Mouse (Mus musculus) liver, embryonic 14.5 days (tissue): ENCODE measurements around the gene Dusp1. TPM values are rescaled to one million over a fixed set of nuclear protein-coding genes. Genes with fewer than 3 reads are reported as not detected.
A peak's percentile ranks its signal among the peaks of the same experiment; 100 is the strongest.

Experiments used
- ATAC-seq: fragments of 200-750 bp; cut with Nextera tagmentation; 2 replicates; pipeline ENCODE4 v1.8.0; 2017; ENCODE audit warnings: moderate number of reproducible peaks, mild to moderate bottlenecking, moderate library complexity; ENCODE audit not compliant: insufficient read depth
- DNase-seq, 3 experiments: peaks; one replicate each; pipeline ENCODE4 v3.0.0-alpha.2; 2012 to 2013; ENCODE audit warnings: low read depth in 3 of 3, low spot score in 3 of 3
- H3K27ac ChIP-seq: fragments of 300-500 bp; sonication (generic); 2 replicates; pipeline ENCODE4 v1.5.1; 2014; ENCODE audit warnings: moderate library complexity, mild to moderate bottlenecking, control low read depth, inconsistent platforms
- H3K27me3 ChIP-seq: fragments of 300-500 bp; sonication (generic); 2 replicates; pipeline ENCODE4 v1.6.1; 2014; ENCODE audit warnings: mild to moderate bottlenecking, low read length, moderate library complexity; ENCODE audit not compliant: control insufficient read depth, insufficient read depth
- H3K36me3 ChIP-seq: fragments of 300-500 bp; sonication (generic); replicated peaks from 2 replicates; pipeline ENCODE4 v1.6.1; 2014; ENCODE audit warnings: low read depth; ENCODE audit not compliant: control insufficient read depth, insufficient read depth
- H3K4me1 ChIP-seq, 2 experiments: fragments of 200-500 bp in 1 of 2; fragments of 300-500 bp in 1 of 2; sonication (generic) in 1 of 2; replicated peaks; 2 replicates each; pipeline ENCODE4 v1.6.1; 2012 to 2014; ENCODE audit warnings: antibody characterized with exemption in 1 of 2, inconsistent platforms in 1 of 2, low read length in 1 of 2; ENCODE audit not compliant: control insufficient read depth in 2 of 2, insufficient read depth in 2 of 2
- H3K4me2 ChIP-seq: fragments of 300-500 bp; sonication (generic); 2 replicates; pipeline ENCODE4 v1.6.1; 2014; ENCODE audit warnings: low read depth, mild to moderate bottlenecking, control low read depth, moderate library complexity
- H3K4me3 ChIP-seq, 2 experiments: fragments of 200-500 bp in 1 of 2; fragments of 300-500 bp in 1 of 2; sonication (generic) in 1 of 2; 2 replicates each; pipeline ENCODE4 v1.5.1; 2012 to 2014; ENCODE audit warnings: low read depth in 2 of 2, low read length in 2 of 2, mild to moderate bottlenecking in 2 of 2, control low read depth in 1 of 2, inconsistent platforms in 1 of 2, moderate library complexity in 1 of 2; ENCODE audit not compliant: insufficient read depth in 1 of 2
- H3K9ac ChIP-seq: fragments of 300-500 bp; sonication (generic); replicated peaks from 2 replicates; pipeline ENCODE4 v1.6.1; 2014; ENCODE audit warnings: mild to moderate bottlenecking, control low read depth, moderate library complexity
- H3K9me3 ChIP-seq: fragments of 300-500 bp; sonication (generic); 2 replicates; pipeline ENCODE4 v1.6.1; 2016; ENCODE audit warnings: low read length, mixed read lengths; ENCODE audit not compliant: control insufficient read depth
- CTCF ChIP-seq: IDR thresholded peaks from 2 replicates; pipeline ENCODE4 v1.5.1; 2016; ENCODE audit warnings: antibody characterized with exemption, low read depth, control low read depth
- EP300 ChIP-seq: IDR thresholded peaks from 2 replicates; pipeline ENCODE4 v1.6.1; 2016; ENCODE audit warnings: antibody characterized with exemption, low read depth
- WGBS: fragments of 180-500 bp; shearing (Covaris S2); extraction: QIAGEN DNeasy Blood & Tissue Kit; methylation state at CpG from one replicate; pipeline ENCODE4 v1.1.7; 2014; ENCODE audit not compliant: insufficient replicate concordance; 5-methylcytosine and 5-hydroxymethylcytosine counted together
- polyA plus RNA-seq, 2 experiments: library from polyadenylated mRNA; depleted of rRNA in 1 of 2; stranded (reverse) in 1 of 2; unstranded in 1 of 2; fragments of >200 nt; fragmentation: Nextera tagmentation in 1 of 2; extraction: Ambion mirVana in 1 of 2; gene quantifications; 2 replicates each; pipeline versions ENCODE4 v1.2.1 to v1.2.3; 2012 to 2014

Gene Dusp1
- polyA plus RNA-seq, 2 experiments = 25.0 to 25.9 TPM

GRCm38 (mm10) chr17:26547771-26548170 is 14.2 kb downstream of the Dusp1 start:
- ATAC-seq (no peak), DNase-seq (no peak)
- no peaks in the 10 kb centered on the region for H3K9me3 ChIP-seq
- peaks cover 0 to 13% of the 10 kb centered on the region in 2 experiments; a peak in 2 of 4 replicates for H3K4me1 ChIP-seq
- no peak for TF ChIP-seq EP300
- no peak for TF ChIP-seq CTCF
- no peaks in the 10 kb centered on the region for H3K36me3 ChIP-seq
- 21% methylated on average over 7 of the region's 7 CpGs for WGBS
- H3K27ac ChIP-seq = no peak overlapping the region
- H3K4me2 ChIP-seq = no peak overlapping the region
- no peak overlapping the region for H3K9ac ChIP-seq
- H3K27me3 ChIP-seq = peaks cover 3% of the 10 kb centered on the region
- no peak overlapping the region for H3K4me3 ChIP-seq

- DNase-seq (no peak), ATAC-seq (no peak)
- peaks cover 0 to 11% of the 10 kb centered on the region in 2 experiments; a peak in 2 of 4 replicates for H3K4me1 ChIP-seq
- no peaks in the 10 kb centered on the region; the same call in none of the 2 replicates for H3K27me3 ChIP-seq
- no peak for TF ChIP-seq EP300
- TF ChIP-seq CTCF = no peak
- 44% methylated on average over 8 of the region's 8 CpGs for WGBS
- H3K9ac ChIP-seq = no peak overlapping the region
- H3K27ac ChIP-seq = no peak overlapping the region
- H3K4me3 ChIP-seq = no peak overlapping the region
- H3K4me2 ChIP-seq = no peak overlapping the region
- no peaks in the 10 kb centered on the region for H3K36me3 ChIP-seq
- no peaks in the 10 kb centered on the region for H3K9me3 ChIP-seq
Measured at GRCm38 (mm10) chr17:26544319-26544963, 17.5 kb downstream of the Dusp1 start.

- Histone ChIP-seq H3K4me2 (no peak overlapping the region), H3K4me3 (no peak overlapping the region), H3K4me1 (peaks cover 21 to 28% of the 10 kb centered on the region in 2 experiments), H3K27me3 (no peaks in the 10 kb centered on the region), H3K9ac (no peak overlapping the region), H3K36me3 (no peaks in the 10 kb centered on the region), H3K27ac (no peak overlapping the region), H3K9me3 (no peaks in the 10 kb centered on the region)
- TF ChIP-seq CTCF (no peak), EP300 (no peak)
- DNase-seq = no peak
- 71% methylated on average over 5 of the region's 5 CpGs for WGBS
- ATAC-seq = no peak
Measured at GRCm38 (mm10) chr17:26540083-26540482, 21.8 kb downstream of the Dusp1 start.

DNA sequence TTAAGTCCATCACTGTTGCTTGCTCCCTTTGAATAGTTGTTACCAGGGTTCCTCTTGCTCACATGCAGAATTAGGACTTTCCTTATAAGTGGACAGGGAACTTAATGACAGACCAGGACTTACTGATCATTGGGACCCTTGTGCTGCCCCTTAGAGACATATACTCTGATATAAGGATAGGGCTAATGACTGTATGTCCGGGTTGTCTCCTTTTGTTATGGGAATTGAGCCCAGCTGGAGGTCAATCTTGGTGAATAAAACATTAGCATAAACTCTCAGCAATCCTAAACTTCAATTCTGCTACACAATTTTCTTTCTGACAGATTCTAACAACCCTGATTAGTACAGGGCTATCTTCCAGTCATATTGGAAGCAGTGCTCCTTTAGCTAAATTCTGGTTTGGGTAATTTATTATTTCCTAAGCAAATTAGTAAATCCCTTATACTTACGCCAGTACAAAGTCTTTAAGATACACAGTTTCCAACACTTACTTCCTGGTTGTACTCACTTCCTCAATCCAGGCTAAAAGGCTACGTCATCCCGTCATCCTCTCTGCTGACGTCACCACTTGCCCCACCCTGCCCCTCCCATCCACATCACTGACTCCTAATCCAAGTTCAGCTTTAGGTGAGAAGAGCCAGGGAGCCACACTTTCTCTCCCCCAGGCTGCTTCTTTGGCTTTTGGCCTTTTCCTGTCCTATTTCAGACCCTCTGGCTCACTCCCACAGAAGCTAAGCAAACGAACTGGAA is 24.0 kb downstream of the Dusp1 start:
- TF ChIP-seq EP300 (no peak), CTCF (no peak)
- 20% methylated on average over 6 of the region's 6 CpGs for WGBS
- Histone ChIP-seq H3K27me3 (no peaks in the 10 kb centered on the region), H3K9ac (peak overlapping the region; percentile 39; the same call in 1 of the 2 replicates), H3K36me3 (no peaks in the 10 kb centered on the region), H3K4me1 (peaks cover 32 to 40% of the 10 kb centered on the region in 2 experiments), H3K4me3 (no peak overlapping the region), H3K9me3 (no peaks in the 10 kb centered on the region), H3K27ac (peak overlapping the region; percentile 38), H3K4me2 (peak overlapping the region; percentile 54)
- ATAC-seq (peak; percentile 59), DNase-seq (peak; percentile 59 to 86 (median 69))

DNA sequence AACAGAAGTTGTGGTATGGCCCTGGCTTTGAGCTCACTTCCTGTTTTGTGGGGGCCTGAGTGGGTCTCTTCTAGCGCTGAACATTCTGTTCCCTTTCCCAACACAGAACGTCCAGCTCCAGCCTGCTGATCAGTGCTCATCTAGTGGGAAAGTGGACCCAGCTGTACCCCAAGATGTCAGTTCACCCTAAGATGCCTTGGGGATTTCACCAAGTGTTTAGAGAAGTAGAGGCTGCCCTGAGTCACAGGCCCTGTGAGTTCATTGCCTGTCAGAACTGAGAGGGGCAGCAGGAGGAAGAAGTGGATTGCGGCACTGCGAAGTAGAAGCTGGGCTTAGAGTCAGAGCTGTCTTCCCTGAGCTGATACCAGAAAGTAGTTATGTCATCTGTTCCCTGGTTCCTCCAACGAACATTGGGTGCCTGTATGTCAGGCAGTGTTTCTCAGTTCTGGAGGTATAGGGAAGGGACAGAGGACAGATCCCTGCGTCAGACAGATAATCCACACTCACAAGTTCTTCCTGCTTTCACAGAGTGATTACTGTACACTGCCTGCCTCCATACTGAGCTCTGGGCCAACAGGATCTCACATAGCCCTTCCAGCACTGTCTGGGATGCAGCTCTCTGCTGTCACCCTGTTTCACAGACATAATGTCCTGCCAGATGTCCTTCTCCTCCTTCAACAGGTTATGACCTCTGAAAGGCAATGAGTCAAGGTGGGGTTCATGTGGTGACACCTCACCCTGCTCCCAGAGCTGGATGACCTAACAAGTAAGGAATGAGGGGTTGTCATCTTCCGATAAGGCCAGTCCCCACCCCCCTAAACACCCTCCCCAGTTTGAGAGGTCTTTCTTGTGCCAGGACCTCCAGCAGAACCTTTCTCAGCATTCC is 26.4 kb downstream of the Dusp1 start:
- Histone ChIP-seq H3K36me3 (no peaks in the 10 kb centered on the region), H3K4me2 (peak overlapping the region; percentile 37), H3K4me1 (peaks cover 32 to 47% of the 10 kb centered on the region in 2 experiments), H3K27me3 (no peaks in the 10 kb centered on the region), H3K4me3 (no peak overlapping the region), H3K9ac (peak overlapping the region; percentile 47), H3K27ac (peak overlapping the region; percentile 36), H3K9me3 (no peaks in the 10 kb centered on the region)
- peak; percentile 52 for ATAC-seq
- no peak for DNase-seq
- WGBS = 24% methylated on average over 7 of the region's 7 CpGs
- TF ChIP-seq CTCF (no peak), EP300 (no peak)
